Mouse (Mus musculus): ENCODE data around the gene Hcn2.
A peak's percentile ranks its signal among the peaks of the same experiment; 100 is the strongest.

Gene Hcn2

DNA sequence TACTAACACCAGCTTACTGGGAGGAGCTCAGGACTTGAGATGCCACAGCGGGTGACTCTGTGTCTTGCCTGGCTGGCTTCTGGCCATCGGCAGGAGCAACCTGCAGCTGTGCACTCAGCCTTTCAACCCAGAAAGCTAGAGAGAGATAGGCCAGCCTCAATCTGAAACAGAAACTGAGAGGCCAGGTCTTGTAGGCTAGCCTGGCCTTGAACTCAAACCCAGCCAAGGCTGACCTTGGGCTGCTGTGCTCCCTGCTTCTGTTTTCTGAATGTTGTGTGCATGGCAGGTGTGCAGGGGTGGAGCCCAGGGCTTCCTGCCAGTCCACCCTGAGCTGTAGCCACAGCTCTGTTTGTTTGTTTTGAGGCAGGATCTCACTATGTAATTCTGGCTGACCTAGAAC is 56.8 kb downstream of the Hcn2 start:
- DNase-seq (ENCODE audit: low read depth, low spot score): no peak

DNA sequence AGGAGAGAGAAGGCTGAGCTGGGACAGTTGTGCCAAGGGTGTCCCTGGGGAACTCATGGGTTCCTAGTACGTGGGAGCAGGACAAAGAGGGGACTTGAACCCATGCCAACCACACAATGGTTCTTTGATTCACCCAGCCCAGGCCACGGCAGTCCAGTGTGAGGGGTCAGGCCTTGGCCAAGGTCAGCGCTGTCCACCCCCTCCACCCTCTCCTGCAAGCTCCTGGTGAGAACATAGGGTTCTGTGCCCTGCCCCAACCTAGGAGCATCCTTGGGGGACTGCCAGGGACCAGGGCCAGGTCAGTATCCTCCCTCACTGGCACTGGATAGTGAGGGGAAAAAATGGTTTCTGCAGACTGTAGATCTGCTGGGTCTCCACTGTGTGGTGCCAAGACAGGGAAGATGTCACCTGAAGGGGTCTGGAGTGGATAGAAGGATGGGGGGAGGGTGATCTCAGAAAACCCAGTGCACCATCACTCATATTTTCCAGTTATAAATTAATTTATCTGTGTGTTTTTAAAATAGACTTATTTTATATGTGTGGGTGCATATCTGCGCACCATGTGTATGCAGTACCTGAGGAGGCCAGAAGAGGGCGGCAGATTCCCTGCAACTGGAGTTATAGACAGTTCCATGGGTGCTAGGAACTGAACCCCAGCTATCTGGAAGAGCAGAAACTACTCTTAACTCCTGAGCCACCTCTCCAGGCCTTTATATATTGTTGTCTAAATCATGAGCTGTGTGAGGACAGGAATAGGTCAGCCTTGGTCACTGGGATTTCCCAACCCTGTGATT is 58.2 kb downstream of the Hcn2 start:
- DNase-seq (ENCODE audit: low read depth, low spot score): no peak

- DNase-seq (ENCODE audit: low read depth, low spot score): no peak
Measured at GRCm38 (mm10) chr10:79777103-79777531, 60.7 kb downstream of the Hcn2 start, which contains the start of gene Fstl3. Gene Fstl3, plus strand, starts transcription at chr10:79777272.

GRCm38 (mm10) chr10:79778006-79778405 is 61.6 kb downstream of the Hcn2 start:
- DNase-seq (ENCODE audit: low read depth, low spot score): no peak

DNA sequence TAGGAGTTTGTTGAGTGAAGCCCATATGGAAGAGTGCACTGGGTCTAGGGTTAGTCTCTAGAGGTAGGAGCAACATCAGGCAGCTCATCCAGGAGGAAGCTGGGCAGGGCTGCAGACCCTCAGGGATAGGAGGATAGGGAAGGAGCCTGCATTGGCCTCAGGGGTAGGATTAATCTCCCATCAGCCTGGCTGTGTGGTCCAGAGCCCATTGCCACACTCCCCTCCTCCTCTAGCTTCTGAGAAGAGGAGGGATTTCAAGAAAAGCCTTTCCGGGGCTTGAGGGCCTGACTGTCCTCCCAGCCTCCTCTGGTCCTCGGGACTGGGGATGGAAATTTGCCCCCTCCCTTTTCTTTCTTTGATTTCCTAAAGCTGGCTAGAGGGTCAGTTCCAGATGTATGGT is 62.8 kb downstream of the Hcn2 start:
- DNase-seq (ENCODE audit: low read depth, low spot score): no peak

DNA sequence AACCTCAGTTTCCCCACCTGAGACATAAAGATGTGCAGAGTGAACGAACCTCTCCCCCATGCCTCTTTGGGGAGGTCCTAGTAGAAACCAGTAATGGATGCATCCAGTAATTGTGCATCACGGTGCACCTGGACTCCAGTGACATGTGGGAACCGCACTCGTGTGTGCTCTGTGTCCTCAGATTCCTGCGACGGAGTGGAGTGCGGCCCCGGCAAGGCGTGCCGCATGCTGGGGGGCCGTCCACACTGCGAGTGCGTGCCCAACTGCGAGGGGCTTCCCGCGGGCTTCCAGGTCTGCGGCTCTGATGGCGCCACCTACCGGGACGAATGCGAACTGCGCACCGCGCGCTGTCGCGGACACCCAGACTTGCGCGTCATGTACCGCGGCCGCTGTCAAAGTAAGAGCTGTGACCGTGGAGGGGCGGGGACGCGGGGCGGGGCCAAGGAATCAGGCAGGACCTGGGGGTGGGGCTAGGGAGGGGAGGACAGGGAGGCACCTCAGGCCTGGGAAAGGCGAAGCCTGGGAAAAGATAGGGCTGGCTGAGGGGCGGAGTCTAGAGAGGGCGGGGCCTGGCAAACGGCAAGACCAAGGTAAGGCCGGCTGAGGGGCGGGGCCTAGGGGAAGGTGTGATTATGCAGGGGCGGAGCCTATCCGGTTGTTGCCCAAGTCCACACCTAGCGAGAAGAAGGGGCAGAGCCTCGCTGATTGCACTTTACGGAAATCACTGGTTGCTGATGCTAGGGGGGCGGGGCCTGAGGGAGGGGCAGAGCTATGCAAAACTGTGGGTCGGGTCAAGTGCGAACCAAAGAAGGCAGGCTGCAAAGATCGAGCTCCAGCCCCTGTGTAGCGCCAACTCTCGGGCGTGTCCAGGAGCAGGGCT is 63.6 kb downstream of the Hcn2 start:
- DNase-seq (ENCODE audit: low read depth, low spot score): no peak

DNA sequence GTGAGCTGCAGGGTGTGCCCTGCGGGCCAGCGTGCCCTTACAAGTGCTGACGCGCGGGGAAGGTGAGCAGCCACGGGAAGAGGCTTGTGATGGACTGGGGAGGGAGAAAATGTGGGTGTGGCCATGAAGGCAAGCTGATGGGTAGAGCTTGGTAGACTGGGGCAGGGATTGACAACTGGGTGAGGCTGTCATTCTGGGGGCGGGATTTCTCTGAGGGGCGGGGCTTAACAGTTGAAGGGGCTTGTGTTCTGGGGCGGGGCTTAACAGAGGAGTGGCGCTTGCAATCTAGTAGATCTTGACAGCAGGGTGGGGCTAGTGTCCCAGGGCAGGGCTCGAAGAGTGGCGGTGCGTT is 64.2 kb downstream of the Hcn2 start:
- no peak for DNase-seq (ENCODE audit: low read depth, low spot score)

DNA sequence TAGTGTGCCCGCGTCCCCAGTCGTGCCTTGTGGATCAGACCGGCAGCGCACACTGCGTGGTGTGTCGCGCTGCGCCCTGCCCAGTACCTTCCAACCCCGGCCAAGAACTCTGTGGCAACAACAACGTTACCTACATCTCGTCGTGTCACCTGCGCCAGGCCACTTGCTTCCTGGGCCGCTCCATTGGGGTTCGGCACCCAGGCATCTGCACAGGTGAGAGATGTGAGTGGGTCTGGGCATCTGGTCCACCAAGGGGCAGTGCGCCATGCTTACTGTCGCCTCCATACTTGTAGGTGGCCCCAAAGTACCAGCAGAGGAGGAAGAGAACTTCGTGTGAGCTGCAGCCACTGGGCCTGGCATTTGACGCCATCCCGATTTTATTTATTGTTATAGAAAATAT is 64.7 kb downstream of the Hcn2 start:
- DNase-seq (ENCODE audit: low read depth, low spot score): no peak

GRCm38 (mm10) chr10:79781956-79782355 is 65.5 kb downstream of the Hcn2 start:
- DNase-seq (ENCODE audit: low read depth, low spot score): no peak

GRCm38 (mm10) chr10:79783050-79783449 is 66.6 kb downstream of the Hcn2 start:
- peak; percentile 62 for DNase-seq (ENCODE audit: low read depth, low spot score)

- DNase-seq (ENCODE audit: low read depth, low spot score): peak; percentile 51
Measured at GRCm38 (mm10) chr10:79783920-79784800, 67.7 kb downstream of the Hcn2 start.

All from 3T3-L1 (cell line).